Mouse (Mus musculus) left cerebral cortex, adult 9 months (tissue): ENCODE data around the gene Cidec.

ENCODE experiments used
- DNase-seq, 2 experiments: peaks; one replicate each; pipeline ENCODE4 v3.0.0; 2022; ENCODE audit warnings: low spot score in 2 of 2

The Cidec gene

DNA sequence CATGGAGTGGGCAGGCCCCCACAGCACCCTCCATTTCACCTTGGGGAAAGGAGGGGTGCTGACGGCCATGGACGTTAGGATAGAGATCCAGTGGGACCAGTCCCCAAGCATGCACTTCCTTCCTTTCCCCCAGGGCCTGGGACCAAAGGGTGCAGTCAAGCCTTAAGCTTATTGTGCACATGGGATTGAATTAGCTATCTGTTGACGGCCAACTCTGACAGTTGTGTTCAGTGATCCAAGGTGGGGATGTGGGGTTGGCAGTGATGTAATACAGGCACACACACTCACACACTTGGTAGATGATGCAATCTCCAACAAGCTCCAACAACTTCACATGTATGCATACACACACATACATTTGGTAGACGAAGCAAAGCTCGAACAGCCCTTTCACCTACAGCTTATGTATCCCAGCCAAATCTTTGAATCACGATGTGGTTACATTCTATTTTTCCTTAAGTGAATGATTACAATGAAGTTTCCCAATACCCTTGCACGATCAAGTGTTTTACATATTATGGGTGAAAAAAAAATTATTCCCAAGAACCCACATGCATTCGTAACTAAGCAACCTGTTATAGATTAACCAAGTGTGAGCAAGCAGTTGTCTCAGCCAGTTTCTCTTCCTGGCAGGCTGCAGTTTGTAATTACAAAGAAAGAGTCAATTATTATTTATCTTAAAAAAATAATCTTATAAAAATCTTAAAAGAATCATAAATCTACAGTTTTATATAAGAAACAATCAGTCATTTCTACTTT is 8.8 kb upstream of the Cidec start:
- no peak for DNase-seq

DNA sequence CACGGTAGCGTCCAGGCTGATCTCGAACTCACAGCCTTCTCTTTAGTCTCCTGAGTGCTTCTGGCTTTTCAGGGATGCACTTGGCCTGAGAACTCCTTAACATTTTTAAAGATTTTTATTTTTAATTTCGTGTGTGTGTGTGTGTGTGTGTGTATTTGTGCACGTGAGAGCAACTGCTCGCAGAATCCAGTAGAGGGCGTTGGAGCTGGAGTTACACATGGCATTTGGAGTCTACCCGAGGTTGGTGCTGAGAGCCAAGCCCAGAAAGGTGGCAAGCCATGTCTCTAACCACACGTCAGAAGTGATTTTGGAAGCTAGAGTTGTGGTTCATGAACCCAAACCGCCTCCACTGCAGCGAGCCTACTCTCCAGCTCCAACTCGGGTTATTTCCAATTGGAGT is 7.5 kb upstream of the Cidec start:
- no peak for DNase-seq

- DNase-seq = peak; percentile 68 to 93
Measured at GRCm38 (mm10) chr6:113442442-113443090, 7.0 kb upstream of the Cidec start, which contains the start of gene Jagn1. Jagn1 (plus strand) TSS chr6:113442569.

- DNase-seq = no peak
Measured at GRCm38 (mm10) chr6:113442087-113442441, 6.5 kb upstream of the Cidec start.

DNA sequence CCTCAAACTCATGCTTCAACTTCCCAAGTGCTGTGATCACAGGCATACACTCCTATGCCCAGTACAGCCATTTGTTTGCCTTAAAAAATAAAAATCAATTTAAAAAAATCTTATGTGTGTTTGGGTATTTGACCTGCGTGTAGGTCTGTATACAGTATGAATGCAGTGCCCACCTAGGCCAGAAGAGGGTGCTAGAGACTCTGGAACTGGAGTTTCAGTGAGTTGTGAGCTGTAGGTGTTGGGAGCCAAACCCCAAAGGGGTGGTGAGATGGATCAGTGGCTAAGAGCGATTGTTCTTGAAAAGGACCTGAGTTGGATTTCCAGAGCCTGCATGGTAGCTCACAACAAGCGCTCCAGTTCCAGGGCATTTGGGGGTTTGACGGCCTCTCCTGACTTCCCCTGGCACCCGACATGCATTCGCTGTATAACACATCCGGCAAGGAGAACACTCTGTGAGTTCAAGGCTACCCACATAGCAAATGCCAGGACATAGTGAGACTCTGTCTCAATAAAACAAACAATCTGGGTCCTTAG is 5.7 kb upstream of the Cidec start:
- DNase-seq = peak in 1 of 2 experiments; percentile 77

GRCm38 (mm10) chr6:113440686-113441085 is 5.1 kb upstream of the Cidec start:
- no peak for DNase-seq

DNA sequence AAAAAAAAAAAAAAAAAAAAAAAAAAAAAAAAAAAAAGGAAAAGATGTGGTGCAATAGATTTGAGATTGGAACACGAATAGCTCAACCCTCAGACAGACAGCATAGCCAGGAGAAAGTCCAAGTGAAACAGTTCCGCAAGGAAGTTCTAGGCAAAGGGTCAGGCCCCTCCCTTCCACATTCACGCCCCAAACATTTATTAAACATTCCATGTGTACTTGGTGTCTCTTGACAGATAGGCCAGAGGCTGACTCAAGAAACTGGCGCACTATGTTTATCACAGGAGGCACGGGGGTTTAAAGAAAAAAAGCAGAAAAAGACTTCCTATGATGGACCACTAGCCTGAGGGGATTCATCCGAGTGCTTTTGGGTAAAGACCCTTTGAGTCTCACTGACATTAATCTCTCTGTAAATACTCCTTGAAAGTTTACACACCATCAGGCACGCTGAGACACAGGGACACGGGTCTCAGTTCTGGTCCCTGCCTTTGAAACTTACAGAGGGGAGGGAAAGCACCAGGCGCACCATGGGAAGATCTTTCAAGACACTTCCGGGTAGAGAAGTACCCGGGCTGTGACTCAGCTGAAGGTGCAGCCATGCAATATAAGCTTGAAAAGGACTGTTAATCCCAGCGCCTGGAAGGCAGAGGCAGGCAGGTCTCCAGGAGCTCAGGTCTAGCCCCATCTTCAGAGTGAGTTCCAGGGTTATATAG is 3.3 kb upstream of the Cidec start:
- no peak for DNase-seq

DNA sequence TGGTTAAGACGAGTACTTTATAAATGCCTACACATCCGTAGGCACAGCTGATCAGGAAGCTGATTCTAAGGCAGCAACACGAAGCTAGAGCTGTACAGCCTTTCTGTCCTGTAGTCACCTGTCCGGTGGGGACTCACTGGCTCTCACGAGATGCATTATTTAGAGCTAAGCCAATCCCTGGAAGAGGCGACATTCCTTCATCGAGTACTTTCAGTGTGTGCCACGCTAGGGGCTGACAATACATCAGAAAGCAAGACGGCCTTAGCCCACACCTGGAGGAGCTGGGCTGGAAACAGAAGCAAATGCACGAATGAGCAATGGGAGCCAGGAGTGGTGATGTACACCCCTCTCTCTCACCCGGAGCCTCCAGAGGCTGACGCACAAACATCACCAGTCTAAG is 1.6 kb upstream of the Cidec start:
- no peak for DNase-seq

- no peak for DNase-seq
Measured at GRCm38 (mm10) chr6:113434691-113435090, 869 bp downstream of the Cidec start.

DNA sequence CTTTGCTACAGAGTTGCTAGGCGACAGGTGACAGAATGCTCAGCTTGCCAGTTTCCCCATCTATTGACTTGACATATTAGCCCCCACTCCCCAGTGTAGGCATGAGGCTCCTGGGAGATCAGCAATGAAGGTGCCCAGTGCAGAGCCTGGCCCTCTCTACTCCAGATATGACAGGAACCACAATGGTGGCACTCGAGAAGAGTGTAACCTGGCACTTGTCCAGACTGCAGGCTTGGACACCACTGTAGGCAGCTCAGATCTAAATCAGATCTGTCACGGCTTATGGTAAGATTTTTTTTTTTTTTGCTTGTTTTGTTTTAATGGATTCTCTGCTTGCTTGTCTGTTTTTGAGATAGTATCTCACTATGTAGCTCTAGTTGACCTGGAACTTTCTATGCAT is 1.9 kb downstream of the Cidec start:
- DNase-seq = no peak

- no peak for DNase-seq
Measured at GRCm38 (mm10) chr6:113431801-113432200, 3.8 kb downstream of the Cidec start.

GRCm38 (mm10) chr6:113430846-113431245 is 4.7 kb downstream of the Cidec start:
- no peak for DNase-seq

GRCm38 (mm10) chr6:113429965-113430364 is 5.6 kb downstream of the Cidec start:
- no peak for DNase-seq

DNA sequence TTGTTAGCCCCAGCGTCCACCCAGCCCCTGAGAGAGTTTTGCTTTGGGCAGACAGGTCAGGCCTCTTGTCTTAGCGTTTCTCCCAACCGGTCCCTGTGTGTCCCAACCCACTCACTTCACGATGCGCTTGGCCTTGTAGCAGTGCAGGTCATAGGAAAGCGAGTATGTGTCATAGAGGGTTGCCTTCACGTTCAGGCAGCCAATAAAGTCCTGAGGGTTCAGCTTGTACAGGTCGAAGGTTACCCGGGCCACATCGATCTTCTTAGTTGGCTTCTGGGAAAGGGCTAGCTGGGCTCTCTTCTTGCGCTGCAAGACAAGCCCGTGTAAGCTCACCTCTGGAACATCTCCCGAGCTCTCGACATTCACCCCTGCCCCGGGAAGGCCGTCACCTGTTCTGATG is 7.6 kb downstream of the Cidec start:
- DNase-seq = no peak

- DNase-seq = no peak
Measured at GRCm38 (mm10) chr6:113427397-113427796, 8.2 kb downstream of the Cidec start.

GRCm38 (mm10) chr6:113426696-113427095 is 8.9 kb downstream of the Cidec start:
- no peak for DNase-seq

DNA sequence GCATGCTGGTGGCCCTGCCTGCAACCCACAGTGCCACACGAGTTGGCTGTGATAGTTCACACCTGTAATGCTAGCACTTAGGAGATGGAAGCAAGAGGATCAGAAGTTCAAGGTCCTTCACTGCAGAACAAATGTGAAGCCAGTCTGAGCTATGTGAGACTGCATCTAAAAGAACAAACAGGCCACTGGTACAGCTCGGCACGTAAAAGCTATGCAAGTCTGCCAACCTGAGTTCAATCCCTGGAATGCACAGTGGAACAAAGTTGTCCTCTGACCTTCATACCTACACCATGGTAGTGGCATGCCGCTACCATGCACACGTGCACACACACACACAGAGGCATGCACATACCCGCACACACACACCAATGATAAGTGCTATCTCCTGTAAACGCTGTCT is 11.4 kb downstream of the Cidec start:
- DNase-seq = no peak

- no peak for DNase-seq
Measured at GRCm38 (mm10) chr6:113423000-113423399, 12.6 kb downstream of the Cidec start.

DNA sequence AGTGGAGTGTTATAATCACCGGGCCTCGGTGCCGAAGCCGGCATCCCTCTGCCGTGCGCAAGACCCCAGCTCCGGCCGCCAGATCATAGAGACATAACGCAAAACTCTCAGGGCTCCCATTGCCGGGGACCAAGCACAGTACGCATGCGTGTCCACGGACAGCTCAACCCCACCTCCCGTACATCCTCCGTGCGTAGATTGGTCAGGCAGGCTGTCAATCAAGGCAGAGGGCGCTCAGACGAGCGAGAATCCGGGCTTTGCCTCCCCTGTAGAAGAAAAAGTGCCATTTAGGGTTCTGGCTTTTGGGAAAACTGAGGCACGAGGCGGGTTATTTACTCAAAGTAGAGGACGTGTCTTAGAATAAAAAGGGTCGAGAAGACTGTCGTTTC is 16.4 kb downstream of the Cidec start, which contains the start of gene Rpusd3:
Rpusd3 (minus strand) TSS at position 142 of the 389 bp plus-strand sequence.
- DNase-seq = peak; percentile 81 to 98

DNA sequence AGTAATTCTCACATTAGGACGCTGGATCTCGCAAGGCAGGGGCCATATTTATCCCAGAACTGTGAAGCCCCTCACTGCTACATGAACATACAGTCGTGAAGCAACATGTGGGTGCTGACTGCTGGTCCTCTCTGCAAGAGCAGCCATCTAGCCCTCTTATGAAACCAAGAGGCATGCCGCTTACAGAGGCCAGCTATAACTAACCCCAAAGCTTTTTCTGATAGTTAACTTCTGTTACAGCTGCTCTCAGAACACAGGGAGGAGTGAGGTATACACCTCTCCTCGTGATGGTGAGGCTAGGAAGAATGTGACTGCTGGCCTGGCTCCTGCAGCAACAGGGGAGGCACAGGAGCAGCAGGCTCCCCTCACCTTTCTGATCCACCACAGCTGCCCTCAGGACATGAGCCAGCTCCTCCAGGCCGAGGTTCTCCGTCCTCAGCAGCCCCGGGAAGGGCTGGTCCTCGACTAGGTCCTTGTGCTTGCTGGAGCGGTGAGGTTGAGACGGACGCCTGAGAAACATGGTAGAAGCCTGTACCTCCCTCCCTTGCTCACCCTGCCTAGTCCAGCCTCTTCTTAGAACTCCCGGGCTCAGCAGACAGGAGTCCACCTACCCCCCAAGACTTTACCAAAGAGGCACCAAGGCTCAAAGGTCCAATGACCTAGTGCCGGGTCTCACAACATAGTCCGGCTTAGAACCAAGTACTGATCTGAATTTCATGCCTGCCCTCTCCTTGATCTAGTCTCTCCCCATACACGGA is 16.9 kb downstream of the Cidec start:
- DNase-seq = no peak

- DNase-seq = no peak
Measured at GRCm38 (mm10) chr6:113416416-113416815, 19.1 kb downstream of the Cidec start.

DNA sequence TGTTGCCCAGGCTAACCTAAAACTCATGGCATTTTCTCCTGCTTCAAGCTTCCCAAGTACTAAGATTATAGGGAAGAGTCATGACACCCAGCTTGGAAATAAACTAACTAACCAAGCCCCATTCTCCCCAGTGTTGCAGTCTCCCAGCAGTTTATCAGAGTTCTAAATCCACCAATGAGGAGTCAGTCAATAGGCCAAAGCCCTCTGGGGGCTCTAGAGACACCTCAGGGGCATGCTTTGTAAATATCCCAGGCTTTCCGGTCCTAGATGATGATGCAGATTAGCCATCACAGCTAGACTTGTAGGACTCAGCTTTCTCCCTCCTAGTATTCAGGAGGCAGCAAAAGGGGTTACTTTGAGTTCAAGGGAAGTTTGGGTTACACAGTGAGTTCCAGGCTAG is 25.6 kb downstream of the Cidec start:
- DNase-seq = no peak
